Mouse (Mus musculus) liver, embryonic 14.5 days (tissue): ENCODE results near the gene Arrdc5. TPM values are rescaled to one million over a fixed set of nuclear protein-coding genes. Genes with fewer than 3 reads are reported as not detected.
A peak's percentile ranks its signal among the peaks of the same experiment; 100 is the strongest.

Experiments used
- ATAC-seq: fragments of 200-750 bp; cut with Nextera tagmentation; 2 replicates; pipeline ENCODE4 v1.8.0; 2017; ENCODE audit warnings: moderate number of reproducible peaks, mild to moderate bottlenecking, moderate library complexity; ENCODE audit not compliant: insufficient read depth
- DNase-seq, 3 experiments: peaks; one replicate each; pipeline ENCODE4 v3.0.0-alpha.2; 2012 to 2013; ENCODE audit warnings: low read depth in 3 of 3, low spot score in 3 of 3
- H3K27ac ChIP-seq: fragments of 300-500 bp; sonication (generic); 2 replicates; pipeline ENCODE4 v1.5.1; 2014; ENCODE audit warnings: moderate library complexity, mild to moderate bottlenecking, control low read depth, inconsistent platforms
- H3K27me3 ChIP-seq: fragments of 300-500 bp; sonication (generic); 2 replicates; pipeline ENCODE4 v1.6.1; 2014; ENCODE audit warnings: mild to moderate bottlenecking, low read length, moderate library complexity; ENCODE audit not compliant: control insufficient read depth, insufficient read depth
- H3K36me3 ChIP-seq: fragments of 300-500 bp; sonication (generic); replicated peaks from 2 replicates; pipeline ENCODE4 v1.6.1; 2014; ENCODE audit warnings: low read depth; ENCODE audit not compliant: control insufficient read depth, insufficient read depth
- H3K4me1 ChIP-seq, 2 experiments: fragments of 200-500 bp in 1 of 2; fragments of 300-500 bp in 1 of 2; sonication (generic) in 1 of 2; replicated peaks; 2 replicates each; pipeline ENCODE4 v1.6.1; 2012 to 2014; ENCODE audit warnings: antibody characterized with exemption in 1 of 2, inconsistent platforms in 1 of 2, low read length in 1 of 2; ENCODE audit not compliant: control insufficient read depth in 2 of 2, insufficient read depth in 2 of 2
- H3K4me2 ChIP-seq: fragments of 300-500 bp; sonication (generic); 2 replicates; pipeline ENCODE4 v1.6.1; 2014; ENCODE audit warnings: low read depth, mild to moderate bottlenecking, control low read depth, moderate library complexity
- H3K4me3 ChIP-seq, 2 experiments: fragments of 200-500 bp in 1 of 2; fragments of 300-500 bp in 1 of 2; sonication (generic) in 1 of 2; 2 replicates each; pipeline ENCODE4 v1.5.1; 2012 to 2014; ENCODE audit warnings: low read depth in 2 of 2, low read length in 2 of 2, mild to moderate bottlenecking in 2 of 2, control low read depth in 1 of 2, inconsistent platforms in 1 of 2, moderate library complexity in 1 of 2; ENCODE audit not compliant: insufficient read depth in 1 of 2
- H3K9ac ChIP-seq: fragments of 300-500 bp; sonication (generic); replicated peaks from 2 replicates; pipeline ENCODE4 v1.6.1; 2014; ENCODE audit warnings: mild to moderate bottlenecking, control low read depth, moderate library complexity
- H3K9me3 ChIP-seq: fragments of 300-500 bp; sonication (generic); 2 replicates; pipeline ENCODE4 v1.6.1; 2016; ENCODE audit warnings: low read length, mixed read lengths; ENCODE audit not compliant: control insufficient read depth
- CTCF ChIP-seq: IDR thresholded peaks from 2 replicates; pipeline ENCODE4 v1.5.1; 2016; ENCODE audit warnings: antibody characterized with exemption, low read depth, control low read depth
- EP300 ChIP-seq: IDR thresholded peaks from 2 replicates; pipeline ENCODE4 v1.6.1; 2016; ENCODE audit warnings: antibody characterized with exemption, low read depth
- WGBS: fragments of 180-500 bp; shearing (Covaris S2); extraction: QIAGEN DNeasy Blood & Tissue Kit; methylation state at CpG from one replicate; pipeline ENCODE4 v1.1.7; 2014; ENCODE audit not compliant: insufficient replicate concordance; 5-methylcytosine and 5-hydroxymethylcytosine counted together
- polyA plus RNA-seq, 2 experiments: library from polyadenylated mRNA; depleted of rRNA in 1 of 2; stranded (reverse) in 1 of 2; unstranded in 1 of 2; fragments of >200 nt; fragmentation: Nextera tagmentation in 1 of 2; extraction: Ambion mirVana in 1 of 2; gene quantifications; 2 replicates each; pipeline versions ENCODE4 v1.2.1 to v1.2.3; 2012 to 2014

Gene Arrdc5
- polyA plus RNA-seq, 2 experiments, result not detected

DNA sequence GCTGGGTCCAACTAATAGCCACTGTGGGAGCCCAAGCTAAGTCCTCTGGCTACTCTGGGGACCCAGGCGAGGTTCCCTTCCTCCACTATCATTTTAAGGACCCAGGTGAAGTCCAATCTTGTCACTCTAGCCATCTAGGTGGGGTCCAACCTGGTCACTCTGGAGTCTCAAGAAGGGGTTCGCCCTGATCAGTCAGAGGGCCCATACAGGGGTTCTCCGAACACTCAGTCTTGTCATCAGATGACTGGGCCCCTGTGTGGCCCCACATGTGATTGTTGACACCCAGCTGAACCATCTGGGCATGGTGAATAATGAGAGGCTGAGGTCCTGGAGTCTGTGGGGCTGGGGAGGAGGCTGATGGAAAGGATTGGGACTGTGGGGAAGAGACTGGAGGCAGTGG, 30.3 kb downstream of the Arrdc5 start:
- Histone ChIP-seq H3K9ac (no peak overlapping the region; the same call in 1 of the 2 replicates), H3K4me3 (peak overlapping the region; percentile 36 to 44; a peak in 3 of 4 replicates), H3K27ac (no peak overlapping the region), H3K27me3 (no peaks in the 10 kb centered on the region), H3K36me3 (no peaks in the 10 kb centered on the region; the same call in 1 of the 2 replicates), H3K9me3 (no peaks in the 10 kb centered on the region), H3K4me2 (peak overlapping the region; percentile 63), H3K4me1 (peaks cover 3 to 16% of the 10 kb centered on the region in 2 experiments; a peak in 2 of 4 replicates)
- TF ChIP-seq EP300 (no peak), CTCF (no peak)
- no peak for DNase-seq
- WGBS, result 60% methylated on average over 3 of the region's 3 CpGs
- ATAC-seq, result no peak

DNA sequence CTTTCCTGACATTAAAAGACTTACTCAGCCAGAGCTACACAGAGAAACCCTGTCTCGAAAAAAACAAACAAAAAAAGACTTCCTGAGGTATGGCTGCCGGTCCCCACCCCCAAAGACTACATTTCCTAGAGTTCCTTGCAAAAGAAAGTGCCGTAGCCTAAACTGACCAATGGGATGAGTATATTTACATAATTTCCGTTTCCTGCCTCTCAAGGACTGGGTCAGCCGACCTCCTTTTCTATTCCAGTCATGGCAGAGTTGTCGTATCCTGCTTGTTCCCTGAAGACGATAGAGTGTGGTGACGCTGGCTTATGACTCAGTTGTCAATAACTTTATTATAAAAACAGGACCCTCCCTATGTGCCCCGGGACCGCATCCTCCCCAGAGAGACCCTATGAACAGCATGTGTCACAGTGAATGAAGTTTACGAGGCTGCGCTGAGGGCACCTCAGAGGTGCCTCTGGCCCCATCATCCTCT, 30.9 kb downstream of the Arrdc5 start:
- TF ChIP-seq CTCF, result no peak
- TF ChIP-seq EP300, result no peak
- Histone ChIP-seq H3K4me1 (peaks cover 3 to 13% of the 10 kb centered on the region in 2 experiments; a peak in 2 of 4 replicates), H3K4me2 (peak overlapping the region; percentile 63), H3K9me3 (no peaks in the 10 kb centered on the region), H3K4me3 (peak overlapping the region; percentile 36 to 44), H3K36me3 (no peaks in the 10 kb centered on the region; the same call in 1 of the 2 replicates), H3K27ac (peak overlapping the region; percentile 52), H3K9ac (peak overlapping the region; percentile 58), H3K27me3 (no peaks in the 10 kb centered on the region)
- ATAC-seq (peak; percentile 68), DNase-seq (peak; percentile 60 to 76 (median 69))
- 13% methylated on average over 12 of the region's 12 CpGs for WGBS

DNA sequence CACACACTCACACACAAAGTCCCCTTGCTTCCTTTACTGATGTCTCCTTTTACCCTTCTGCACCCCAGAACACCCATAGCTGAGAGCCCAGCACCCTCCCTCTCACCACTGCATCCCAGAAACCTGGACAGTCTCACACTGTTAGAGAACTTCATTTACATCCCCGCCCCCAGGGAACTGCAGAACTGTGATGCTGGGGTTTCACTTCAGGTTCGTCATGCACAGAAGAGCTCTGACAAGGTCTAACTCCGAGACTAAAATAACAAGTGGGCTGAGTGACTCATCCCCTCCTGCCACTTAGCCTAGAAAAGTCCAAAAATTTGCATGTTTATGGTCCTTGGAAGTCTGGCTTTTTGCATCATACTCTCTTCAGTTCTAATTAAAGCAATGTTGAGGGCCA, 33.8 kb downstream of the Arrdc5 start:
- H3K27me3 ChIP-seq, result no peaks in the 10 kb centered on the region
- H3K9ac ChIP-seq, result no peak overlapping the region
- ATAC-seq, result no peak
- no peaks in the 10 kb centered on the region for H3K9me3 ChIP-seq
- H3K4me3 ChIP-seq, result no peak overlapping the region
- H3K4me1 ChIP-seq, result peaks cover 3 to 12% of the 10 kb centered on the region in 2 experiments; a peak in 2 of 4 replicates
- no peak overlapping the region for H3K4me2 ChIP-seq
- DNase-seq, result no peak
- TF ChIP-seq EP300 (no peak), CTCF (no peak)
- 59% methylated on average over 3 of the region's 3 CpGs for WGBS
- no peak overlapping the region for H3K27ac ChIP-seq
- peaks cover 7% of the 10 kb centered on the region for H3K36me3 ChIP-seq

DNA sequence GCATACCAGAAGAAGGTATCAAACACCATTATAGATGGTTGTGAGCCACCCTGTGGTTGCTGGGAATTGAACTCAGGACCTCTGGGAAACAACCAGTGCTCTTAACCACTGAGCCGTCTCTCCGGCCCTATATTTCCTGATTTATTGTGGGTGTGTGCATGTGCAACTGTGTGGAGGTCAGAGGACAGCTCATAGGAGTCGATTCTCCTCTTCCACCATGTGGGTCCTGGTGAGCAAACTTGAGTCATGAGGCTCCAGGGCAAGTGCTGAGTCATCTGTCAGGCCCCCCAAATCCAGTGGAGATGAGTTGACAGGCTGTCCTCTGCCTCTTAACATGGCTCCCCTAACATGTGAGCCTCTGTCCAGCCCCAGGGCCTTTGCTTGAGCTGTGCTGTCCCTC, 34.2 kb downstream of the Arrdc5 start:
- no peak overlapping the region for H3K4me3 ChIP-seq
- no peaks in the 10 kb centered on the region for H3K9me3 ChIP-seq
- H3K4me1 ChIP-seq, result peaks cover 3 to 12% of the 10 kb centered on the region in 2 experiments; a peak in 2 of 4 replicates
- DNase-seq (no peak), ATAC-seq (no peak)
- no peak overlapping the region for H3K9ac ChIP-seq
- H3K27ac ChIP-seq, result no peak overlapping the region
- 73% methylated on average over 3 of the region's 3 CpGs for WGBS
- H3K27me3 ChIP-seq, result no peaks in the 10 kb centered on the region
- no peak for TF ChIP-seq EP300
- no peak for TF ChIP-seq CTCF
- peaks cover 7% of the 10 kb centered on the region for H3K36me3 ChIP-seq
- no peak overlapping the region for H3K4me2 ChIP-seq

DNA sequence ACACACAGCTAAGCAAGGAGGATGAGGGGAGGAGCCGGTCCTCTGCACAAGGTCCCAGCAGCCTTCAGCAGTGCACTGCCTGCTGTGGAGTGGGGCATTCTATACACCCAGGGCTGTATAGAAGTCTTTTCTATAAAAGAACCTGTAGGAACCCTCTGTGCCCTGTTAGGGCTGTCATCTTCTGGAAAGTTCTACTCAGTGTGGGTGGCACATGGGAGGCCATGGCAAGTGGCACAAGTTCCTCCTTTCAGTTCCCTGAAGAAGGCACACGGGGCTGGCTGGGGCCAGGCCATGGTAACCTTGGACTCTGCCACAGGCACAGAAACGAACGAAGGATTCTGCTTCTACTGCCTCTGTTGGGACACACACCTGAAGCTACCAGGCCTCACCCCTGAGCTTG, 35.1 kb downstream of the Arrdc5 start:
- H3K4me2 ChIP-seq, result no peak overlapping the region
- ATAC-seq (no peak), DNase-seq (no peak)
- H3K27ac ChIP-seq, result no peak overlapping the region
- H3K36me3 ChIP-seq, result peaks cover 11% of the 10 kb centered on the region
- TF ChIP-seq CTCF (no peak), EP300 (no peak)
- 70% methylated on average over 4 of the region's 4 CpGs for WGBS
- H3K4me3 ChIP-seq, result no peak overlapping the region
- H3K27me3 ChIP-seq, result no peaks in the 10 kb centered on the region
- H3K9ac ChIP-seq, result no peak overlapping the region
- no peaks in the 10 kb centered on the region for H3K9me3 ChIP-seq
- H3K4me1 ChIP-seq, result peaks cover 3 to 12% of the 10 kb centered on the region in 2 experiments; a peak in 2 of 4 replicates
